Mouse (Mus musculus) stomach, postnatal 0 days (tissue): Measurements from ENCODE around the gene Kitl. TPM values are rescaled to one million over a fixed set of nuclear protein-coding genes. Genes with fewer than 3 reads are reported as not detected.

ENCODE experiments used
- ATAC-seq: fragments of 200-750 bp; cut with Nextera tagmentation; 2 replicates; pipeline ENCODE4 v1.8.0; 2017; ENCODE audit not compliant: low FRiP score, low TSS enrichment
- DNase-seq: peaks from one replicate; pipeline ENCODE4 v3.0.0-alpha.2; 2016; ENCODE audit warnings: low spot score
- H3K27ac ChIP-seq: fragments of 300-500 bp; sonication (generic); replicated peaks from 2 replicates; pipeline ENCODE4 v1.5.1; 2014; ENCODE audit warnings: mild to moderate bottlenecking, control low read depth
- H3K27me3 ChIP-seq: fragments of 300-500 bp; sonication (generic); 2 replicates; pipeline ENCODE4 v1.6.1; 2014; ENCODE audit warnings: low read length; ENCODE audit not compliant: control insufficient read depth, insufficient read depth
- H3K36me3 ChIP-seq: fragments of 300-500 bp; sonication (generic); 2 replicates; pipeline ENCODE4 v1.6.1; 2014; ENCODE audit warnings: low read length, mixed read lengths; ENCODE audit not compliant: control insufficient read depth, insufficient read depth
- H3K4me1 ChIP-seq: fragments of 300-500 bp; sonication (generic); replicated peaks from 2 replicates; pipeline ENCODE4 v1.6.1; 2014; ENCODE audit warnings: antibody characterized with exemption; ENCODE audit not compliant: control insufficient read depth, insufficient read depth
- H3K4me2 ChIP-seq: fragments of 300-500 bp; sonication (generic); replicated peaks from 2 replicates; pipeline ENCODE4 v1.6.1; 2014; ENCODE audit warnings: low read depth, mild to moderate bottlenecking, control low read depth, moderate library complexity
- H3K4me3 ChIP-seq: fragments of 300-500 bp; sonication (generic); 2 replicates; pipeline ENCODE4 v1.5.1; 2014; ENCODE audit warnings: low read depth, low read length, control low read depth
- H3K9ac ChIP-seq: fragments of 300-500 bp; sonication (generic); 2 replicates; pipeline ENCODE4 v1.6.1; 2014; ENCODE audit warnings: mild to moderate bottlenecking, low read length, control low read depth, mixed read lengths
- H3K9me3 ChIP-seq: fragments of 300-500 bp; sonication (generic); 2 replicates; pipeline ENCODE4 v1.6.1; 2016; ENCODE audit warnings: low read length; ENCODE audit not compliant: control insufficient read depth
- CTCF ChIP-seq: IDR thresholded peaks from 2 replicates; pipeline ENCODE4 v1.5.1; 2016; ENCODE audit warnings: antibody characterized with exemption, low read depth, mild to moderate bottlenecking, moderate library complexity
- EP300 ChIP-seq: optimal IDR thresholded peaks from 2 replicates; pipeline ENCODE3; 2016; ENCODE audit warnings: antibody characterized with exemption
- WGBS: fragments of 180-500 bp; shearing (Covaris S2); extraction: QIAGEN DNeasy Blood & Tissue Kit; methylation state at CpG from one replicate; pipeline ENCODE4 v1.1.7; 2014; 5-methylcytosine and 5-hydroxymethylcytosine counted together
- polyA plus RNA-seq: library from polyadenylated mRNA; unstranded; fragments of >200 nt; fragmentation: Nextera tagmentation; extraction: Ambion mirVana; gene quantifications from 2 replicates; pipeline ENCODE4 v1.2.1, GENCODE M21; 2015

Gene Kitl
- polyA plus RNA-seq, 1 experiment from 2014 or later: 20.6 TPM

- TF ChIP-seq EP300 (no peak), CTCF (no peak)
- no peak overlapping the region for H3K4me3 ChIP-seq
- no peaks in the 10 kb centered on the region for H3K4me1 ChIP-seq
- no peaks in the 10 kb centered on the region for H3K36me3 ChIP-seq
- no peaks in the 10 kb centered on the region for H3K27me3 ChIP-seq
- no peaks in the 10 kb centered on the region for H3K9me3 ChIP-seq
- no peak for DNase-seq
- H3K4me2 ChIP-seq: no peak overlapping the region
- H3K27ac ChIP-seq: no peak overlapping the region
- no peak for ATAC-seq
- no peak overlapping the region for H3K9ac ChIP-seq
Measured at GRCm38 (mm10) chr10:99989758-99990157, 25.7 kb upstream of the Kitl start.

DNA sequence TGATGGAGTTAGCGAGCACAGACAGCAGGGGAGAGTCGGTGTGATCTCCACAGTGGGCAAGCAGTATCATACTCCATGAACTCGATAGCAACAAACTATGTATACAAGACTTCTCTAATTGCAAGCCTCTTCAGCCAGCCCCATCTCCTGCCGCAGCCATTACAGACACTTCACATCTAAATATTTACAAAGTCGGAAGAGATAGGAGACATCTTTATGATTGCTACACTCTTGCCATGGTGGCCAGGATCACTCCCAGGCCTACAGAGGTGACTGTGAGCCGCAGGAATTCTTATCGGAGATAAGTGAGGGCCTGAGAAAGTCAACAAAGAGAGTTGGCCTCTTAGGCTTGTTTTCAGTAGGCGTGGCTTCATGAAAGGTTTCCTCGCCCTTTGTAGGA is 23.3 kb upstream of the Kitl start:
- Histone ChIP-seq H3K36me3 (no peaks in the 10 kb centered on the region), H3K9me3 (no peaks in the 10 kb centered on the region), H3K9ac (no peak overlapping the region), H3K4me3 (no peak overlapping the region), H3K4me1 (no peaks in the 10 kb centered on the region), H3K4me2 (no peak overlapping the region), H3K27ac (no peak overlapping the region), H3K27me3 (no peaks in the 10 kb centered on the region)
- no peak for TF ChIP-seq EP300
- TF ChIP-seq CTCF: no peak
- DNase-seq (peak; percentile 28), ATAC-seq (peak; percentile 84)
- WGBS: 30% methylated on average over 9 of the region's 9 CpGs

GRCm38 (mm10) chr10:100001452-100001851 is 14.0 kb upstream of the Kitl start:
- Histone ChIP-seq H3K27ac (no peak overlapping the region), H3K4me3 (no peak overlapping the region), H3K4me1 (no peaks in the 10 kb centered on the region), H3K27me3 (no peaks in the 10 kb centered on the region), H3K4me2 (no peak overlapping the region), H3K9me3 (no peaks in the 10 kb centered on the region), H3K9ac (no peak overlapping the region), H3K36me3 (no peaks in the 10 kb centered on the region)
- 59% methylated on average over 4 of the region's 4 CpGs for WGBS
- DNase-seq (peak; percentile 48), ATAC-seq (no peak)
- TF ChIP-seq CTCF (no peak), EP300 (no peak)

- Histone ChIP-seq H3K27me3 (no peaks in the 10 kb centered on the region), H3K4me3 (no peak overlapping the region), H3K4me1 (no peaks in the 10 kb centered on the region), H3K27ac (no peak overlapping the region), H3K4me2 (no peak overlapping the region), H3K9me3 (no peaks in the 10 kb centered on the region), H3K36me3 (no peaks in the 10 kb centered on the region), H3K9ac (no peak overlapping the region)
- 94% methylated on average over 4 of the region's 4 CpGs for WGBS
- TF ChIP-seq CTCF: no peak
- no peak for TF ChIP-seq EP300
- DNase-seq (no peak), ATAC-seq (no peak)
Measured at GRCm38 (mm10) chr10:100003797-100004196, 11.6 kb upstream of the Kitl start.

GRCm38 (mm10) chr10:100009681-100010080 is 5.7 kb upstream of the Kitl start:
- no peak overlapping the region for H3K4me3 ChIP-seq
- TF ChIP-seq EP300 (no peak), CTCF (no peak)
- no peaks in the 10 kb centered on the region for H3K4me1 ChIP-seq
- H3K9me3 ChIP-seq: no peaks in the 10 kb centered on the region
- no peak for DNase-seq
- no peaks in the 10 kb centered on the region for H3K27me3 ChIP-seq
- no peaks in the 10 kb centered on the region for H3K36me3 ChIP-seq
- H3K27ac ChIP-seq: no peak overlapping the region
- H3K4me2 ChIP-seq: no peak overlapping the region
- ATAC-seq: no peak
- WGBS: 80% methylated on average over 6 of the region's 6 CpGs
- no peak overlapping the region for H3K9ac ChIP-seq

DNA sequence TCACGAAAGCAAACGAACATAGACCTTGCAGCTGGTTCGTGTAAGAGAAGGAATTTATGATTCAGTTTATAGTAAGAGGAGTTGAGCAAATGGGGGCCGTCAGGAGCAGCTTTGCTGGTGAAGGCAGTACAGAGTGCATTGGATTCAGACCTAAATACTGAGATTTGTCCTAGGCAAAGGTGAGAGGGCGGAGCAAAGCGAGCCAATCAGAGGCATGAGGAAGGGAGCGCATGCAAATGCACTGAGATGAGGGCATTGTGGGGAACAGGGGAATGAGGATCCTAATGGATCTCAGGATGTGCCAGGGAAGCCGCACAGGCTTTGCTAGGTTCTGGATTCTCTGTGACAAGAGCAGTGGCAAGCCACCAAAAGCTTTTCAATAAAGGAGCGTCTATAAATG is 5.1 kb upstream of the Kitl start:
- TF ChIP-seq EP300: no peak
- TF ChIP-seq CTCF: no peak
- no peaks in the 10 kb centered on the region for H3K9me3 ChIP-seq
- DNase-seq: no peak
- no peak overlapping the region for H3K9ac ChIP-seq
- no peak overlapping the region for H3K4me2 ChIP-seq
- H3K27me3 ChIP-seq: no peaks in the 10 kb centered on the region
- H3K36me3 ChIP-seq: no peaks in the 10 kb centered on the region
- WGBS: 59% methylated on average over 9 of the region's 9 CpGs
- no peaks in the 10 kb centered on the region for H3K4me1 ChIP-seq
- no peak overlapping the region for H3K4me3 ChIP-seq
- H3K27ac ChIP-seq: no peak overlapping the region
- no peak for ATAC-seq

GRCm38 (mm10) chr10:100014096-100014495 is 1.3 kb upstream of the Kitl start:
- Histone ChIP-seq H3K27ac (no peak overlapping the region), H3K4me2 (no peak overlapping the region), H3K27me3 (no peaks in the 10 kb centered on the region), H3K4me1 (peaks cover 2% of the 10 kb centered on the region; the same call in 1 of the 2 replicates), H3K9me3 (no peaks in the 10 kb centered on the region), H3K36me3 (no peaks in the 10 kb centered on the region), H3K4me3 (no peak overlapping the region), H3K9ac (no peak overlapping the region)
- ATAC-seq: peak; percentile 48; the same call in 1 of the 2 replicates
- DNase-seq: peak; percentile 63
- WGBS: 36% methylated on average over 2 of the region's 2 CpGs
- no peak for TF ChIP-seq EP300
- no peak for TF ChIP-seq CTCF
